Mouse (Mus musculus): ENCODE results near the gene Llgl2. TPM values are rescaled to one million over a fixed set of nuclear protein-coding genes. Genes with fewer than 3 reads are reported as not detected.

Gene Llgl2
- polyA plus RNA-seq, 1 experiment, result 4.0 TPM

DNA sequence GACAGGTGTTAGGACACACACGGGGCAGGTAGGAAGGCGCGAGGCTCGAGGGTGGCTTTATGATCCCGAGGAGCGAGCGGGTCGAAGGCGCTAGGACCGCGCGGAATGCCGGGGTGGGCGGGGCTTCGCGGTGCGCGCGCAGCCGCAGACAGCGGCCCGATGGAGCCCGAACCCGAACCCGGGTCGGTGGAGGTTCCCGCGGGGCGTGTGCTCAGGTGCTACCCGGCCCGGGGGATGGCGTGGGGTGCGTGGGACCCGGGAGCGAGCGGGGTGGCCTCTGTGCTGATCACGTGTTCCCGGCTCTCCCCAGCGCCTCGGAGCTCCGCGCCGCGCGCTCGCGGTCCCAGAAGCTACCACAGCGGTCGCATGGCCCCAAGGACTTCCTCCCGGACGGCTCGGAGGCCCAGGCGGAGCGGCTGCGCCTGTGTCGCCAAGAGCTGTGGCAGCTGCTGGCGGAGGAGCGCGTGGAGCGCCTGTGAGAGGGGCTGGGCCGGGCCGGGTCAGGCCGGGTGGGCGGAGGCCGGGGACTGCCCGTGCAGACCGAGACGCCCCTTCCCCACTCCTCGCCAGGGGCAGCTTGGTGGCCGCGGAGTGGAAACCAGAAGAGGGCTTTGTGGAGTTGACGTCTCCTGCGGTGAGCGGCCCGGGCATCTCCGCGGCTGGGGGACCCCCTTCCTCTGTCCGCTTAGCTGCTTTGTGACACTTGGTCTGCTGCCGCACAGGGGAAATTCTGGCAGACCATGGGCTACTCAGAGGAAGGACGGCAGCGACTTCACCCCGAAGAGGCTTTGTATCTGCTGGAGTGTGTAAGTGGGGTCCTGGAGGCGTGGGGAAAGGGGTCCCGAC is 9.0 kb upstream of the Llgl2 start, which contains the start of gene Tsen54:
Tsen54 (plus strand) TSS at position 120 of the 846 bp plus-strand sequence.
- Histone ChIP-seq H3K4me3 (ENCODE audit: insufficient read depth, low read depth, low read length) (peak within 1 kb of the TSS; percentile 91), H3K27ac (replicated peaks; ENCODE audit: low read depth, low read length) (peak within 1 kb of the TSS; percentile 53), H3K4me1 (ENCODE audit: control insufficient read depth, insufficient read depth, insufficient read length, low read length) (no peaks in the 10 kb centered on the region; the same call in 1 of the 2 replicates)

DNA sequence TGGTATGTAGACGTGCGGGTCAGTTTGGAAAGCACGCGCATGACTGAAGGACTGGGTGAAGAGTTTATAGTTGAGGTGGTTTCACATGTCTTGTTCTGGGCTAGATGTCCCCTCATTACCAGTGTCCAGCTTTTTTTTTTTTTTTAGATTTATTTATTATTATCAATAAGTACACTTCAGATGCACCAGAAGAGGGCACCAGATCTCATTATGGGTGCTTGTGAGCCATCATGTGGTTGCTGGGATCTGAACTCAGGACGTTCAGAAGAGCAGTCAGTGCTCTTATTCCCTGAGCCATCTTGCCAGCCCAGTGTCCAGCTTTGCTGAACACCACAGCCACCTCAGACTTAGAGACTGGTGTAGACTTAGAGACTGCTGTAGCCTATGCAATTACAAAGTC is 6.5 kb upstream of the Llgl2 start:
- Histone ChIP-seq H3K4me1 (ENCODE audit: control insufficient read depth, insufficient read depth, insufficient read length, low read length) (no peaks in the 10 kb centered on the region), H3K27ac (replicated peaks; ENCODE audit: low read depth, low read length) (no peak overlapping the region), H3K4me3 (ENCODE audit: insufficient read depth, low read depth, low read length) (no peak overlapping the region)

GRCm38 (mm10) chr11:115819915-115820623 is 3.8 kb upstream of the Llgl2 start:
- no peak overlapping the region for H3K27ac ChIP-seq (replicated peaks; ENCODE audit: low read depth, low read length)
- H3K4me3 ChIP-seq (ENCODE audit: insufficient read depth, low read depth, low read length), result no peak overlapping the region
- H3K4me1 ChIP-seq (ENCODE audit: control insufficient read depth, insufficient read depth, insufficient read length, low read length), result peaks cover 3% of the 10 kb centered on the region; the same call in 1 of the 2 replicates

DNA sequence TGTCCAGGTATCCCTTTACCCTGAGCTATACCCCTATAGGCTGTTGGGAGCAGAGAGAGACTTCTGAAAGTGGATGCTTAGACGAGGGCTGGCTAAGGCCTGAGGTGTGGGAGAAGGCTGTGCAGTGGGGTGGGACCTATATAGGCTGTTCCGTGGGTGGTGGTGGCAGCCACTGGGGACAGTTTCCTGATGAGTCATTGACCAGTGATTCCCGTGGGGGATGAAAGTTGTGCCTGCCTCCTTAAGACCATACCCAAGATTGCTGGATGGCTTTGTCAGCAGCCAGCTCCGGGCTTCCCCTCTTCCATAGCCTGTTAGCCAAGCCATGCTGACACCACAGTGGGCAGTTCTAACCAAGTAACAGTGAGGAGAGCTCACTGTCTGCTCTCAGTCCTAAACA is 2.8 kb upstream of the Llgl2 start:
- H3K27ac ChIP-seq (replicated peaks; ENCODE audit: low read depth, low read length), result no peak overlapping the region

DNA sequence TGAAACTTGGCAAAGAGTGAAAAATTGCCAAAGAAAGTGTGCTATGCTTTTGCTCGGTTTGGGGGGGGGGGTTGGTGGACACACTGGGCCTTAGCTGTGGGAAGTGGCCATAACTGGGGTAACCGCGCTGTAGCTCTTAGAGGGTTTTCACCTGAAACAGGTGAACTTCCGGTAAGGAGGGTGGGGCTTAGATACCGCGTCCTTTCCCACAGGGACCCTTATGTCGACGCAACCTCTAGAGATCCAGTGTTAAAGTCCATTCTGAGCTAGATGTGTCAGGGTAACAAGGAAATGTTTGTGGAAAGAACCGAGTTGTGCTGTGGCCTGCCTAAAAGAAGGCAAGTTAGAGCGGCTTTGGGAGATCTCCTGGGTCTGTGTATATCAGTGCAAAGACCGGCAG is 964 bp downstream of the Llgl2 start:
- Histone ChIP-seq H3K4me1 (ENCODE audit: control insufficient read depth, insufficient read depth, insufficient read length, low read length) (peaks cover 3% of the 10 kb centered on the region; the same call in 1 of the 2 replicates), H3K27ac (replicated peaks; ENCODE audit: low read depth, low read length) (no peak overlapping the region)

More for the DNA sequence above, 2.8 kb upstream of the Llgl2 start:
- Histone ChIP-seq H3K4me3 (ENCODE audit: insufficient read depth, low read depth, low read length) (no peak overlapping the region), H3K4me1 (ENCODE audit: control insufficient read depth, insufficient read depth, insufficient read length, low read length) (peaks cover 3% of the 10 kb centered on the region; the same call in 1 of the 2 replicates)

GRCm38 (mm10) chr11:115826487-115826886 is 2.6 kb downstream of the Llgl2 start:
- Histone ChIP-seq H3K27ac (replicated peaks; ENCODE audit: low read depth, low read length) (no peak overlapping the region), H3K4me1 (ENCODE audit: control insufficient read depth, insufficient read depth, insufficient read length, low read length) (peaks cover 3% of the 10 kb centered on the region; the same call in 1 of the 2 replicates), H3K4me3 (ENCODE audit: insufficient read depth, low read depth, low read length) (no peak overlapping the region)

More for the DNA sequence above, 964 bp downstream of the Llgl2 start:
- H3K4me3 ChIP-seq (ENCODE audit: insufficient read depth, low read depth, low read length), result peak overlapping the region; percentile 84

DNA sequence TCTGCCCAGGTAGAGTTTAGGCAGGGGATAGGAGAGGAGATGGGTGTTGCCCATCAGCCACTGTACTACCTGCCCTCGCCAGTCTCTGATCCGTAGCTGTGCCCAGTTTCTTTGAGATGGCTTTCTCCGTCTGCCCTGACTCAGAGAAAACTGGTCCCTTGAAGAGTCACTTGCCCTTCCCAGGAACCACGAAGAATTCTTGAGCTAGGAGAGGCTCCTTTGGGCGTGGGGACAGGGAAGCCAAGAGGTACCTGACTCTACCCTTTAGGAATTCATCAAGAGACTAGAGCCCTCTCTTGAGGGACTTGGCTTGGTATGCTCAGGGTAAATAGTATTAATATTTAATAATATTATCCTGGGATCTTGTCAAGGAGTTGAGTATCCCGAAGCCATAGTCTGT is 3.8 kb downstream of the Llgl2 start:
- no peak overlapping the region for H3K4me3 ChIP-seq (ENCODE audit: insufficient read depth, low read depth, low read length)
- no peak overlapping the region for H3K27ac ChIP-seq (replicated peaks; ENCODE audit: low read depth, low read length)
- H3K4me1 ChIP-seq (ENCODE audit: control insufficient read depth, insufficient read depth, insufficient read length, low read length), result peaks cover 3% of the 10 kb centered on the region; the same call in 1 of the 2 replicates

GRCm38 (mm10) chr11:115829036-115829435 is 5.2 kb downstream of the Llgl2 start:
- H3K27ac ChIP-seq (replicated peaks; ENCODE audit: low read depth, low read length), result no peak overlapping the region
- no peaks in the 10 kb centered on the region for H3K4me1 ChIP-seq (ENCODE audit: control insufficient read depth, insufficient read depth, insufficient read length, low read length)
- H3K4me3 ChIP-seq (ENCODE audit: insufficient read depth, low read depth, low read length), result no peak overlapping the region

DNA sequence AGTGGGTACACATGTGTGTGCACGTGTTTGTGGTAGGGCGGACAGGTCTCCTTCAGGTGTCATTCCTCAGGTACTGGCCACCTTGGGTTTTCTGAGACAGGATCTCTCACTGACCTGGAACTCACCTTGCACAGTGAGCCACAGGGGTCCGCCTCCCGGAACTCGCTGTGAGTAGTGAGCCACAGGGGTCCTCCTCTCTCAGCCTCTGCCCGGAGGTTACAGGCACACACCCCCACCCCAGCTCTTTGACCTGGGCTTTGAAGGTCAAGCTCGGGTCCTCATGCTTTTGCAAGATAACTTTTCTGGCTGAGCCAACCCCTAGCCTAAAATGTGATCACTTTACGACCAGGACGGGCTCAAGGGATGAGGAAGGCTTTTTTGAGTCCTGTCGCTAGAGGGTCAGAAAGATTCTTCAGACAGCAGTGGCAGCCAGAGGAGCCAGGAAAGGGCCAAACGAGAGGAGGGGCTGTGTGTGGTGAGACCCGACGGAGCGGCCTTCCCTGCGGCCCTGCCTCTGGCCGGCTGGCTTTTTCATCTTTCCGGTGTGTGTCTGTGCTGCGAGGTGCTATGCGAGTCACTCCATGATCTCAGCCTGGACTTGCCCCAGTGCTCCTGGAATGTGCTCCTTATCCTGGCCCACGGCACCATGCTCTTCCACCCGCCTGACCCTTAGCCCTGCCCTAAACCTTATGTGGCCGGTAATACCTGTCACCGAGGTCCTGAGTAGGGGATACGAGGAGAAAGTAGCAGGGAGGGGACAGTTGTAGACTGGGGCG is 6.9 kb downstream of the Llgl2 start:
- H3K27ac ChIP-seq (replicated peaks; ENCODE audit: low read depth, low read length), result no peak overlapping the region
- H3K4me1 ChIP-seq (ENCODE audit: control insufficient read depth, insufficient read depth, insufficient read length, low read length), result no peaks in the 10 kb centered on the region
- H3K4me3 ChIP-seq (ENCODE audit: insufficient read depth, low read depth, low read length), result no peak overlapping the region

GRCm38 (mm10) chr11:115831518-115831917 is 7.7 kb downstream of the Llgl2 start:
- no peak overlapping the region for H3K27ac ChIP-seq (replicated peaks; ENCODE audit: low read depth, low read length)
- no peak overlapping the region for H3K4me3 ChIP-seq (ENCODE audit: insufficient read depth, low read depth, low read length)
- no peaks in the 10 kb centered on the region for H3K4me1 ChIP-seq (ENCODE audit: control insufficient read depth, insufficient read depth, insufficient read length, low read length)

- H3K27ac ChIP-seq (replicated peaks; ENCODE audit: low read depth, low read length), result no peak overlapping the region
- H3K4me3 ChIP-seq (ENCODE audit: insufficient read depth, low read depth, low read length), result no peak overlapping the region
- no peaks in the 10 kb centered on the region for H3K4me1 ChIP-seq (ENCODE audit: control insufficient read depth, insufficient read depth, insufficient read length, low read length)
These were observed 8.2 kb downstream of the Llgl2 start for GRCm38 (mm10) chr11:115832064-115832463.

GRCm38 (mm10) chr11:115832523-115832922 is 8.7 kb downstream of the Llgl2 start:
- Histone ChIP-seq H3K4me3 (ENCODE audit: insufficient read depth, low read depth, low read length) (no peak overlapping the region), H3K27ac (replicated peaks; ENCODE audit: low read depth, low read length) (no peak overlapping the region), H3K4me1 (ENCODE audit: control insufficient read depth, insufficient read depth, insufficient read length, low read length) (no peaks in the 10 kb centered on the region)

GRCm38 (mm10) chr11:115833021-115833513 is 9.2 kb downstream of the Llgl2 start:
- Histone ChIP-seq H3K4me1 (ENCODE audit: control insufficient read depth, insufficient read depth, insufficient read length, low read length) (no peaks in the 10 kb centered on the region), H3K27ac (replicated peaks; ENCODE audit: low read depth, low read length) (no peak overlapping the region), H3K4me3 (ENCODE audit: insufficient read depth, low read depth, low read length) (no peak overlapping the region)

- Histone ChIP-seq H3K4me1 (ENCODE audit: control insufficient read depth, insufficient read depth, insufficient read length, low read length) (no peaks in the 10 kb centered on the region), H3K4me3 (ENCODE audit: insufficient read depth, low read depth, low read length) (no peak overlapping the region), H3K27ac (replicated peaks; ENCODE audit: low read depth, low read length) (no peak overlapping the region)
These were observed 10.2 kb downstream of the Llgl2 start for GRCm38 (mm10) chr11:115834033-115834432.
